Mouse (Mus musculus) thymus, adult 2 months (tissue): ENCODE results near the gene Pole2.

ENCODE experiments used
- CTCF ChIP-seq: fragments of 200-500 bp; IDR thresholded peaks from 2 replicates; pipeline ENCODE4 v1.5.1; 2012; ENCODE audit warnings: mild to moderate bottlenecking, control low read depth, low read length, moderate library complexity, borderline replicate concordance; ENCODE audit not compliant: control insufficient read depth, poor library complexity, insufficient read depth; ENCODE audit errors: extremely low read depth
- POLR2A ChIP-seq: fragments of 200-500 bp; IDR thresholded peaks from 2 replicates; pipeline ENCODE4 v1.6.1; 2012; ENCODE audit warnings: mild to moderate bottlenecking, low read length, control low read depth, moderate library complexity; ENCODE audit not compliant: control insufficient read depth, poor library complexity, insufficient read depth; ENCODE audit errors: extremely low read depth

- no peak for TF ChIP-seq POLR2A
- TF ChIP-seq CTCF, result no peak
These were observed 12.8 kb downstream of the Pole2 start for GRCm38 (mm10) chr12:69215000-69215785.
